Mouse (Mus musculus) megakaryocyte, embryonic 14.5 days (primary cell): ENCODE data around the gene Kdm7a.

Source experiments
- FLI1 ChIP-seq: IDR thresholded peaks from 2 replicates; pipeline ENCODE4 v1.6.1; 2012; ENCODE audit warnings: low read length, inconsistent platforms, mixed read lengths
- GATA1 ChIP-seq: IDR thresholded peaks from 3 replicates; pipeline ENCODE4 v1.6.1; 2012; ENCODE audit warnings: mixed read lengths, low read length, inconsistent platforms, borderline replicate concordance

DNA sequence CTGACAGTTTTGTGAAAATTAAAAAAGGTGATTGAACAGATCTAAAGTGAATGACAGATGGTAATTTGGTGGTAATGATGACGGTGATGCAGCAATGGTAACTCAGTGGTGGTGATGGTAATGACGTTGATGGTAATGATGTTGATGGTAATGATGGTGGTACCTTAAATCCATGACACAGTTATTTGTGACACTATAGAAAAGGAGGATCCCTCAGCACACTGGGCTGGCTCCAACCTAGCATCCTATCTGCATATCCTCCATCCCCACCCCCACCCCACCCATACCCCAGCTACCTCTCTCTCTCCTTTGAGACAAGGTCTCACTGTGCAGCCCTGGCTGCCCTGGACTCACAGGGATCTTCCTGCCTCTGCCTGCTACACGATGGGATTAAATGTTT is 34.4 kb upstream of the Kdm7a start:
- TF ChIP-seq FLI1: no peak
- TF ChIP-seq GATA1: no peak
